Mouse (Mus musculus): ENCODE measurements around the gene Cxcl16.

DNA sequence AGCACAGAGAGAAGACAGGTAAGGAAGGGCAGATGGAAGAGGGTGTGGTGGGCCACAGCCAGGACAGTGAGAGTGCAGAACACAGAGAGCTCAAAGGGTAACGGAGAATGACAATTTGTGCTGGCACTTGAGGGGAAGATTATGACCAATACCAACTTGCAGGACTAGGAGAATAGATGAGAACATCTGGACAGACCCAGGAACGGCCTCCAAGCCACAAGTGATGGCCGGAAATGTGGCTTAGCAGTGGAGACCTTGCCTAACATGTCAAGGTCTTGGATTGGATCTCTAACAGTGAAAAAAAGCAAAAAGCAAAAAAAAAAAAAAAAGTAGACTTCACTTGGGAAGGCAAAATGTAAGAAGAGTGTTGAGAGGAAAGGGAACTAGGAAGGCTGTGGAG lies 10.0 kb upstream of the Cxcl16 start:
- TF ChIP-seq CTCF (IDR thresholded peaks at IDR 0.05; ENCODE audit: extremely low read depth, insufficient read length, insufficient replicate concordance, low read depth, low read length) (no peak), POLR2A (IDR thresholded peaks at IDR 0.05; ENCODE audit: low read depth, low read length) (no peak)

Measured in small intestine, adult 2 months (tissue).